Mouse (Mus musculus) erythroblast, embryonic 14.5 days (primary cell): ENCODE data around the gene Tdo2. TPM values are rescaled to one million over a fixed set of nuclear protein-coding genes. Genes with fewer than 3 reads are reported as not detected.

Source experiments
- H3K27me3 ChIP-seq: 2 replicates; pipeline ENCODE4 v1.6.1; 2012; ENCODE audit warnings: inconsistent platforms; ENCODE audit not compliant: control insufficient read depth
- H3K36me3 ChIP-seq: 2 replicates; pipeline ENCODE4 v1.6.1; 2012; ENCODE audit warnings: mild to moderate bottlenecking, inconsistent platforms; ENCODE audit not compliant: control insufficient read depth
- H3K4me1 ChIP-seq: 2 replicates; pipeline ENCODE4 v1.6.1; 2012; ENCODE audit warnings: inconsistent platforms; ENCODE audit not compliant: control insufficient read depth
- H3K4me3 ChIP-seq: replicated peaks from 2 replicates; pipeline ENCODE3; 2012; ENCODE audit warnings: moderate library complexity, mild to moderate bottlenecking, inconsistent platforms
- H3K9me3 ChIP-seq: 2 replicates; pipeline ENCODE4 v1.6.1; 2012; ENCODE audit warnings: low read length, inconsistent platforms, mixed read lengths; ENCODE audit not compliant: control insufficient read depth
- GATA1 ChIP-seq: IDR thresholded peaks from 2 replicates; pipeline ENCODE4 v1.6.1; 2012; ENCODE audit warnings: low read length, inconsistent platforms, mixed read lengths
- TAL1 ChIP-seq: IDR thresholded peaks from 3 replicates; pipeline ENCODE4 v1.6.1; 2012; ENCODE audit warnings: low read length, inconsistent platforms, mixed read lengths
- polyA plus RNA-seq: library from polyadenylated mRNA; stranded (reverse); fragments of >175 nt; gene quantifications from 2 replicates; pipeline ENCODE4 v1.2.3, GENCODE M21; 2012

The Tdo2 gene
- polyA plus RNA-seq, 1 experiment = not detected

GRCm38 (mm10) chr3:81986103-81986502, 10.1 kb upstream of the Tdo2 start:
- no peaks in the 10 kb centered on the region for H3K27me3 ChIP-seq
- no peaks in the 10 kb centered on the region for H3K9me3 ChIP-seq
- H3K4me3 ChIP-seq = no peak overlapping the region
- H3K36me3 ChIP-seq = no peaks in the 10 kb centered on the region
- H3K4me1 ChIP-seq = no peaks in the 10 kb centered on the region
- TF ChIP-seq GATA1 (no peak), TAL1 (no peak)

GRCm38 (mm10) chr3:81985100-81985499, 9.1 kb upstream of the Tdo2 start:
- H3K36me3 ChIP-seq = no peaks in the 10 kb centered on the region
- no peak overlapping the region for H3K4me3 ChIP-seq
- no peaks in the 10 kb centered on the region for H3K4me1 ChIP-seq
- H3K27me3 ChIP-seq = no peaks in the 10 kb centered on the region
- no peaks in the 10 kb centered on the region for H3K9me3 ChIP-seq
- TF ChIP-seq GATA1 = no peak
- no peak for TF ChIP-seq TAL1

- no peaks in the 10 kb centered on the region for H3K9me3 ChIP-seq
- no peaks in the 10 kb centered on the region for H3K4me1 ChIP-seq
- H3K27me3 ChIP-seq = no peaks in the 10 kb centered on the region
- H3K4me3 ChIP-seq = no peak overlapping the region
- no peak for TF ChIP-seq GATA1
- TF ChIP-seq TAL1 = no peak
- no peaks in the 10 kb centered on the region for H3K36me3 ChIP-seq
Observed at GRCm38 (mm10) chr3:81983120-81983895, 7.3 kb upstream of the Tdo2 start.

- TF ChIP-seq GATA1 (no peak), TAL1 (no peak)
- H3K36me3 ChIP-seq = no peaks in the 10 kb centered on the region
- H3K4me3 ChIP-seq = no peak within 1 kb of the TSS
- no peaks in the 10 kb centered on the region for H3K27me3 ChIP-seq
- no peaks in the 10 kb centered on the region for H3K9me3 ChIP-seq
- H3K4me1 ChIP-seq = no peaks in the 10 kb centered on the region
Observed at GRCm38 (mm10) chr3:81981990-81982389, 6.0 kb upstream of the Tdo2 start, which contains the start of gene Asic5. Gene Asic5 (plus strand): TSS chr3:81982290.

DNA sequence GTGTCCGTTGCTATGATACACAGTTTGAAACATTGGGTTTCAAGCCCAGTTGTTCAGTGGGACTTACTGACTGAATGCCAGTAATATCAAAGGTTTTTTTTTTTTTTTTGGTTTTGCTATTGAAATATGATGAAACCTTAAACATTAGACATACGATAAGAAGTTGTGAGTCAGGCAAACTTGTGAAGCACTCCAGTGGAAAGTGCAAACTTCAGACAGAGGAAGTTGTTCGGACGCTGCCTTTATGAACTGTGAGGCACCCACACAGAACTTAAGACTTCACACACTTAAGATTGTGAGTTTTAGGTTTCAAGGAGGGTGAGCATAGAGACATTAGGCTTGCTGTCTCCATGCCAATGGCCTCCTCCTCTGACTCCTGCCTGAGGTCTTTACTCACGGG, 5.6 kb upstream of the Tdo2 start:
- Histone ChIP-seq H3K36me3 (no peaks in the 10 kb centered on the region), H3K4me1 (no peaks in the 10 kb centered on the region), H3K9me3 (no peaks in the 10 kb centered on the region), H3K27me3 (no peaks in the 10 kb centered on the region), H3K4me3 (no peak overlapping the region)
- TF ChIP-seq GATA1 (no peak), TAL1 (no peak)

- H3K4me1 ChIP-seq = no peaks in the 10 kb centered on the region
- H3K27me3 ChIP-seq = no peaks in the 10 kb centered on the region
- no peaks in the 10 kb centered on the region for H3K9me3 ChIP-seq
- H3K36me3 ChIP-seq = no peaks in the 10 kb centered on the region
- no peak overlapping the region for H3K4me3 ChIP-seq
- no peak for TF ChIP-seq TAL1
- TF ChIP-seq GATA1 = no peak
Observed at GRCm38 (mm10) chr3:81975607-81976006, 395 bp downstream of the Tdo2 start.

DNA sequence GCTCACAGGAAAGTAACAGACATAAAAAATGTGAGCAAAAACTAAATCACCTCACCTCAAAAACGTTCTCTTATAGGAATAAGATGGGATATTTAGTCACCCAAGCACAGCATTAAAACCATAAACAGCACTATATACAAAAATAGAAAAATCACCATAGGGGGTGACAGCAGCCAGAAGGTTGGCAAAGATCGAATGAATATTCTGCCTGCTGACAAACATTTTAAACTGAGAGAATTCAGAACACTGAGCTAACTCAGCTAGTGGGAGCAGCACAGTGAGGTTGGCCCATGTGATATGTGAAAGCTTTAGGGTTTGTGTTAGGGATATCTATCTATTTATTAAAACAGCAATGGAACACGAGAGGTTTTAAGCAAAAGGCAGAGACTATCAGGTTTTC, 11.4 kb downstream of the Tdo2 start:
- Histone ChIP-seq H3K9me3 (no peaks in the 10 kb centered on the region), H3K4me3 (no peak overlapping the region), H3K27me3 (no peaks in the 10 kb centered on the region), H3K36me3 (no peaks in the 10 kb centered on the region), H3K4me1 (no peaks in the 10 kb centered on the region)
- no peak for TF ChIP-seq TAL1
- TF ChIP-seq GATA1 = no peak

DNA sequence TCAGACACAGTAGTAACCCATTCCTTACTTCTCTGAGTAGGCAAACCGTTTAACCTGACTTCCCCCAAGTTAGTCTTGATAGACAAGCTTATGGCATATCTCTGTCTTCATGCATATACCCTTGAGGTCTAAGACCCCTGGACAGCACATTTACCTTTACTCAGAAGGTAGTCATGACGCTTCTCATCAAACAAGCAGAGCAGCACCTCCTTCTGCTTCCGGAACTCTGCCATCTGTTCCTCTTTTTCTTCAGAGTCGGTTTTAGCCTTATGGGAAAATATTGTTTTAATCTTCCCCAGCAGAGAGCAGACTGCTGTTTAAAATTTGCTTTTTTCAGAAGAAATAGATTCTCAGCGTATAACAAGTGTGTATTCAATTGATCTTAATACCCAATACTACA, 12.2 kb downstream of the Tdo2 start:
- Histone ChIP-seq H3K36me3 (no peaks in the 10 kb centered on the region), H3K9me3 (no peaks in the 10 kb centered on the region), H3K4me1 (no peaks in the 10 kb centered on the region), H3K27me3 (no peaks in the 10 kb centered on the region), H3K4me3 (no peak overlapping the region)
- TF ChIP-seq TAL1 = no peak
- TF ChIP-seq GATA1 = no peak

DNA sequence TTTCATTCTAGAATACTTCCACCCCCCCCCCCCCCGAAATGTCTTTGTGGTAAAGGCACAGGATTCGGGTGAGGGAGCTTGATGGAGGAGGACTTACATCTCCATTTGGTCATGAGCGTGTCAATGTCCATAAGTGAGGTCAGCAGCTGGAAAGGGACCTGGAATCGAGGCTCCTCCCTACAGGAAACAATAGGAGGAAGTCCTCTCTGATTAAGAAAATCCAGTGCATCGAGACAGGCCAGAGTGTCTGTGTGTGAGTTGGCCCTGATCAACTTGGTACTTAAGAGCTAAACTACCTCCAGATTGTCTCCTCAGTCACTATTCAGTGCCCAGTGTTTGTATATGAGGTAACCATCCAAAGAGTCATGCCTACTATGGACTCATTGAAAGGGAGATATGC, 14.7 kb downstream of the Tdo2 start:
- TF ChIP-seq TAL1 (no peak), GATA1 (no peak)
- Histone ChIP-seq H3K4me3 (no peak overlapping the region), H3K4me1 (no peaks in the 10 kb centered on the region), H3K9me3 (no peaks in the 10 kb centered on the region), H3K27me3 (no peaks in the 10 kb centered on the region), H3K36me3 (no peaks in the 10 kb centered on the region)

DNA sequence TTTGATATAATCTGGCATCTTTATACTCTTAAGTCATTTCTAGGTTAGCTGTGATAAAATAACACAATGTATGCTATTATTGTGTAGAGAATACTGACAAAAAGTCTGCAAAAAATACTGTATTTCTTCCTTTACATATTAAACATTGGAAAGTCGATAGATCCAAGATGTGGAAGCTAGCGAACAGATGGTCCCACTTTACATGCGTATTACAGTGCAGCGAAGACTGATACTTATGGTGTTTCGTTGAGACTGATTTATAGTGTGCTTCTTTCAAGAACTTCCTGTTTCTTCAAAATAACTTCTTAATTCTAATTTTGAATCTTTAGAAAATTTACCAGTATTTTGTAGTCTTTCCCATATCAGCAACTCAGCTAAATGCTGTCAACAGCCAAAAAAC, 18.5 kb downstream of the Tdo2 start:
- TF ChIP-seq TAL1 = no peak
- TF ChIP-seq GATA1 = no peak
- H3K4me1 ChIP-seq = no peaks in the 10 kb centered on the region
- H3K27me3 ChIP-seq = no peaks in the 10 kb centered on the region
- no peak overlapping the region for H3K4me3 ChIP-seq
- no peaks in the 10 kb centered on the region for H3K9me3 ChIP-seq
- H3K36me3 ChIP-seq = no peaks in the 10 kb centered on the region
